Mouse (Mus musculus): ENCODE results near the gene Abcc12.

The Abcc12 gene

DNA sequence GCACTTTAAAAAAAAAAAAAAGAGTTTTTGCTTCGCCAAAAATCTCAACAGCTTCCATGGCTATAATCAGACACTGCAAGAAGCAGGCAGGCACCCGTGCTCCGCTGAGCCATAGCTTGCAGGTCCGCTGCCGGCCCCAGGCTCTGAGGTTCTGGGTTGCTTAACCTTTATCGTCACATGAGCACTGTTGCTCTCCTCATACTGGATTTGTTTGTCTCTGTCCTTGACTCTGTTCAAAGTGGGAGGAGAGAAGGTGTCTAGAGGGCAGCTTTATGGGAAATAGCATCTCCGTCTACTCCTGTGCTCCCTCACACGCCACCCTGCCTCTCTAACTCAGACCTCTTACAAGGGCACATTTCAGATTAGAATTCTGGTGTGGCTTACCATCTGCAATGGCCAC is 1.8 kb downstream of the Abcc12 start:
- DNase-seq (ENCODE audit: extremely low spot score, low spot score), result no peak

GRCm38 (mm10) chr8:86578076-86578475 is 2.4 kb downstream of the Abcc12 start:
- no peak for DNase-seq (ENCODE audit: extremely low spot score, low spot score)

DNA sequence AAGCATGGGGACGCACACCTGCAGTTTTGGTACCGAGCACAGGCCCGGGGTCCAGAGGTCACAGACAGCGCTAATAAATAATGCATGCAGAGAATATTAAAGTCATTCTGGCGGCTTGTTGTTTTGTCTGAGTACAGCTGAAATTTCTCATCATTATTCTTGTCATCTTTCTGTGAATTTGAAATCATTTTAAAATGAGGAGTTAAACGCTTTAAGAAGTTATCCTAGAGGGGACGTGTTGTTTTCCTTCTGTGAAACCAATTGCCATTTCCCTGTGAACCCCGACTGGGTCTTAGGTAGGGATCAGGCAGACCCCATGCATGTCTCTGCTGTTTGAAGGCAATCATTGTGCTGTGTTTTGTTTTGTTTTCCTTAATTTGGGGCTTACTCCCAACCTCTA is 2.9 kb downstream of the Abcc12 start:
- no peak for DNase-seq (ENCODE audit: extremely low spot score, low spot score)

- no peak for DNase-seq (ENCODE audit: extremely low spot score, low spot score)
These were observed 16.8 kb downstream of the Abcc12 start for GRCm38 (mm10) chr8:86563674-86564073.

DNA sequence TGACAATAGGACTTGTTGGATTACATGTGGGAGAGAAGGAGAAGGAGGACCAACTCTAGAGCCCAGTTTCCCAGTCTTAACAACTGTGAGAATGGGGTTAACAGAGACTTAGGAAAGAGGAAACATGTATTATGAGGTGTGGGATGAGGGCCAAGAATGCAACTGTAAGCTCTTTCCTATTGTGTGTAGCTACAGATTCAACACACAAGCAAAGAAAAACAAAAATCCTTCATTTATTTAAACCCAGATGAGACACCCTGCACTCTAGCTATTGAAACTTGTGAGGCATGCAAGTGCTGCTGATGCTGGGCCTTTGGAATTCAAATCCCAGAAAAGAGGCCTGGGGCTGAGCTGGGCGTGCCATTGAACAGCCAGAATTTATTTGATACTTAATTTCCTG is 18.7 kb downstream of the Abcc12 start:
- no peak for DNase-seq (ENCODE audit: extremely low spot score, low spot score)

- DNase-seq (ENCODE audit: extremely low spot score, low spot score), result no peak
These were observed 19.8 kb downstream of the Abcc12 start for GRCm38 (mm10) chr8:86560688-86561065.

DNA sequence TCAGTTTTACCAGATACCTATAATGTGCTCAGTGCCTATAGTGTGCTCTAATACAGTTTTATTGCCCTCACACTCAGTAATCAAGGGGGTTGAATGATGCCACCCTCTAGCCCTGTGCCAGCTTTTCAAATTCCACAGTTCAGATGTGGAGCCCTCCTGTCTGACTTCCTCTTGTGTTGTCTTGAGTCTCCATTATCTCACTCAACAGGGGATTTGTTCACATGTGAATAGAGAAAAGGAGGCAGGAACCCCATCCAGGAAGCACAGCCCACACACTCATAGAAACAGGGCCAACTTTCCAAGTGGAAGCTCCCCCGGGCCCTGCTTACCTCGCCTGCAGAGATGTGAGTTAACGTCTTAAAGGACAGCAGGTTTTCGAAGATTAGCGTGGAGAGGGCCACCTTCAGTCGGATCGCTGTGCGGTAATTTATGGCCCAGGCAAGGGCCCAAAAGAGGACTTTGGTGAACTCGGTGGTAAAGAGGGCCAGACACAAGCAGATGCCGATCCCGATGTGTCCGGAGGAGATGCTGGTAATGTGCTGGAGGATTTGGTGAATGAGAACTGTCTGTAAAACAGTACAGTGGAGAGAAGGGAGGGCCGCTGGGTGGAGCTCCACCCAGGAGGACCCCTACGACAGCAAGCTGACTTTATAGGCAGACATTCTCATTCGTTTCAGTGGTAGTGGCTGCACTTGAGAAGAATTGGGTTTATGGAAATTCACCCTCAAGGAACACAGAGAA is 20.4 kb downstream of the Abcc12 start:
- DNase-seq (ENCODE audit: extremely low spot score, low spot score), result no peak

GRCm38 (mm10) chr8:86557186-86558045 is 23.1 kb downstream of the Abcc12 start:
- DNase-seq (ENCODE audit: extremely low spot score, low spot score), result no peak

- no peak for DNase-seq (ENCODE audit: extremely low spot score, low spot score)
These were observed 24.9 kb downstream of the Abcc12 start for GRCm38 (mm10) chr8:86555564-86555963.

GRCm38 (mm10) chr8:86554220-86554891 is 26.1 kb downstream of the Abcc12 start:
- DNase-seq (ENCODE audit: extremely low spot score, low spot score), result no peak

GRCm38 (mm10) chr8:86550516-86550915 is 30.0 kb downstream of the Abcc12 start:
- DNase-seq (ENCODE audit: extremely low spot score, low spot score), result no peak

- no peak for DNase-seq (ENCODE audit: extremely low spot score, low spot score)
These were observed 34.5 kb downstream of the Abcc12 start for GRCm38 (mm10) chr8:86546001-86546400.

DNA sequence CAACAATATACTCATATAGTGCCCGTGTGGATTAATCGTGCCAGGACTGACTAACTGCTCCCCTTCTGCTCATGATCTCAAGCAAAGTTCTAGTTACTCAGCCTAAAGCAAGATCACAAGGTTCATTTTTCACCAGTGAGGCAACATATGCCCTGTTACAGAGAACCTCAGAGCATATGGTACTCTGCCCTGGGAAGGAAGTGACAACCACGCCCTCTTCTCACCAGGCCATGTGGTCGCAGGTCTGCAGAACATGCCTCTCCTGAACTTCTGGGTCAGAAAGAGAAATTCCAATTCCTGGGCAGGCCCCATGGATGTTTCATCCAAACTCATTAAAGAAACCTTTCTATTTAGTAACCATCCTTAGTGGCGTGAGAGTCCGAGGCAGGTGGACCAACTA is 39.6 kb downstream of the Abcc12 start:
- DNase-seq (ENCODE audit: extremely low spot score, low spot score), result no peak

GRCm38 (mm10) chr8:86540376-86540775 is 40.1 kb downstream of the Abcc12 start:
- DNase-seq (ENCODE audit: extremely low spot score, low spot score), result no peak

DNA sequence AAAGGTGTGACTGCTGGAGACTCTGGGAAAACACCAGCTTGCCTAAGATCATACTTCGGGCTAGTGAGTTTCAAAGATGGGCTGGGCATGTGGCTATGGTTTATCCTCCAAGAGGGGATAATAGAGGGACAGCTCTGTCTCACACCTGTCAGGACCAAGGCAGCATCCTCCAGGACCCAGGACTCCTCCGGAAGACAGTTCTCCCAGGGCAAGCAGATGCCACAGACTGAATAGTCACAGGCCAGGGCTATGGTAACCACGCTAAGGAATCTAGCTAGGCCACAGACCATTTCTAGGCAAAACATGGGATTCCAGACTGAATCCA is 43.9 kb downstream of the Abcc12 start:
- DNase-seq (ENCODE audit: extremely low spot score, low spot score), result no peak

DNA sequence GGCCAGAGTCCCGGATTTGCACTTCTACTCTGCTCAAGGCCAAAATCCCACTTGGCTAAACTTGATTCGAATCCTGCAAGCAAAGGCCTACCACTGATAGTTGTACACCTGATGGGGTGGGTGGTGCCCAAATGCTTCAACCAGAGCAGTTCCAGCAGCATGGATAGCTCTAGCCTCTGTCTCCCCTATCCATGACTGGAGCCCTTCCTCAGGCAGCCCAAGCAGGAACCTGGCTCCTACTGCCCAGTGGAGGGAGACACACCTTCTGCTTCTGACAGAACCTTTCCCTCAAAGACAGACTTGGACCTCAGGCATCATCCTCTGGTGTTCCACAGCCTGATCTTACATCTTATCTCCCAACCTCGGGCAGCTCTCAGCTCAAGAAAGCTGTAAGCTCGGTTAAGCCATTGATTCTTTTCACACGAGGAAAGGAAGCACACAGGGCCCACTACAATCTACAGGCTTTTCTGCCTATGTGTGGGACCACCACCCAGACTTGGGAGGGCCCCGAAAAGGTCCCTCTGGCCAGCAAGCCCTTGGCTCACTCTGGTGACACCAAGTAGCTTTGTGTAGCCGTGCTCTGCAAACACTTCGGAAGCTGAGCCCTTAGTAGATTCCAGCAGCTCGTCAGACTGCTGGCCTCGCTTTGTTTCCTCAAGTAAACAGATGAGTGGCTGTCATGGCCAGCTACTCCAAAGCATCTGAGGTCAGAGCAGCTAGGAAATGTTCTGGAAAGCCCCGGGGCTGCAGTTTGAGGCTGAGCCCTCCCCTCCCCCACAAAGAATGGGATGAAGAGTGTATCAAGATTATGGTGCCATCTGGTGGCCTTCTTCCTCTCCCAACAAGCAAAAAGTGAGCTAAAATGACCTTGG is 44.5 kb downstream of the Abcc12 start:
- DNase-seq (ENCODE audit: extremely low spot score, low spot score), result peak; percentile 58

GRCm38 (mm10) chr8:86535068-86535560 is 45.4 kb downstream of the Abcc12 start:
- no peak for DNase-seq (ENCODE audit: extremely low spot score, low spot score)

GRCm38 (mm10) chr8:86529714-86530113 is 50.8 kb downstream of the Abcc12 start:
- no peak for DNase-seq (ENCODE audit: extremely low spot score, low spot score)

- no peak for DNase-seq (ENCODE audit: extremely low spot score, low spot score)
These were observed 53.0 kb downstream of the Abcc12 start for GRCm38 (mm10) chr8:86527336-86528029.

GRCm38 (mm10) chr8:86526808-86527207 is 53.7 kb downstream of the Abcc12 start:
- no peak for DNase-seq (ENCODE audit: extremely low spot score, low spot score)

GRCm38 (mm10) chr8:86514203-86514602 is 66.3 kb downstream of the Abcc12 start:
- DNase-seq (ENCODE audit: extremely low spot score, low spot score), result no peak

All from neural tube, embryonic 10.5 days (tissue).